In genomic region chr15:101370101-101370911, GRCm38 (mm10) we compare ENCODE assay signal across 8 mouse cellular contexts. TPM values are rescaled to one million over a fixed set of nuclear protein-coding genes. Genes with fewer than 3 reads are reported as not detected.
DNase-seq lines count a peak whose midpoint lies in the region; ATAC-seq and TF ChIP-seq lines count a peak whose summit lies in the region.

Krt80 (minus strand) TSS chr15:101370162.

- no peak within 1 kb of the TSS for H3K4me2 ChIP-seq in forebrain, embryonic 14.5 days (ENCODE audit: low read length)
- no peak within 1 kb of the TSS for H3K4me2 ChIP-seq in forebrain, embryonic 16.5 days (ENCODE audit: low read length)
- no peak within 1 kb of the TSS for H3K4me2 ChIP-seq in hindbrain, embryonic 16.5 days (ENCODE audit: low read length)
- peak within 1 kb of the TSS; percentile 40 for H3K4me2 ChIP-seq in lung, postnatal 0 days (replicated peaks; ENCODE audit: low read depth, low read length)

- peak; percentile 96 for TF ChIP-seq EP300 in lung, postnatal 0 days (IDR thresholded peaks at IDR 0.05)

- H3K27me3 ChIP-seq in forebrain, embryonic 14.5 days (replicated peaks; ENCODE audit: control insufficient read depth, insufficient read depth, low read length), result no peaks in the 10 kb centered on the region
- no peaks in the 10 kb centered on the region for H3K27me3 ChIP-seq in forebrain, embryonic 16.5 days (replicated peaks; ENCODE audit: control insufficient read depth, insufficient read depth, low read length)
- no peaks in the 10 kb centered on the region for H3K27me3 ChIP-seq in hindbrain, embryonic 16.5 days (replicated peaks; ENCODE audit: control insufficient read depth, insufficient read depth, low read length)
- no peaks in the 10 kb centered on the region for H3K27me3 ChIP-seq in lung, postnatal 0 days (replicated peaks; ENCODE audit: insufficient read depth, low read length)

- ATAC-seq in forebrain, embryonic 14.5 days, result peak; percentile 48; the same call in 1 of the 2 replicates
- no peak for ATAC-seq in forebrain, embryonic 16.5 days
- ATAC-seq in hindbrain, embryonic 16.5 days, result peak; percentile 71
- ATAC-seq in lung, postnatal 0 days, result peak; percentile 84
- ATAC-seq in granulocyte monocyte progenitor cell, adult 5-6 weeks (replicated peaks; ENCODE audit: poor library complexity, severe bottlenecking), result no peak

- no peak within 1 kb of the TSS for H3K27ac ChIP-seq in forebrain, embryonic 14.5 days (ENCODE audit: low read depth, low read length)
- H3K27ac ChIP-seq in forebrain, embryonic 16.5 days (ENCODE audit: low read length), result no peak within 1 kb of the TSS
- no peak within 1 kb of the TSS for H3K27ac ChIP-seq in hindbrain, embryonic 16.5 days (ENCODE audit: low read depth, low read length)
- H3K27ac ChIP-seq in lung, postnatal 0 days (ENCODE audit: low read length), result peak within 1 kb of the TSS; percentile 94

- no peaks in the 10 kb centered on the region for H3K9me3 ChIP-seq in forebrain, embryonic 14.5 days (replicated peaks; ENCODE audit: control insufficient read depth, low read length)
- no peaks in the 10 kb centered on the region for H3K9me3 ChIP-seq in forebrain, embryonic 16.5 days (ENCODE audit: control insufficient read depth, low read length)
- H3K9me3 ChIP-seq in hindbrain, embryonic 16.5 days (ENCODE audit: control insufficient read depth, low read length), result no peaks in the 10 kb centered on the region
- H3K9me3 ChIP-seq in lung, postnatal 0 days (ENCODE audit: low read length), result no peaks in the 10 kb centered on the region

- H3K4me1 ChIP-seq in forebrain, embryonic 14.5 days (ENCODE audit: control insufficient read depth, insufficient read depth, low read length), result no peaks in the 10 kb centered on the region
- H3K4me1 ChIP-seq in forebrain, embryonic 16.5 days (replicated peaks; ENCODE audit: control insufficient read depth, insufficient read depth, low read length), result 0 out of 2 replicates have a peak, but pooled peaks cover 5% of the 10 kb centered on the region
- H3K4me1 ChIP-seq in hindbrain, embryonic 16.5 days (ENCODE audit: control insufficient read depth, insufficient read depth, low read depth, low read length), result no peaks in the 10 kb centered on the region
- peaks cover 40% of the 10 kb centered on the region for H3K4me1 ChIP-seq in lung, postnatal 0 days (ENCODE audit: insufficient read depth, low read depth, low read length)

- no peak for TF ChIP-seq CTCF in lung, postnatal 0 days (IDR thresholded peaks at IDR 0.05)

- no peak within 1 kb of the TSS for H3K4me3 ChIP-seq in forebrain, embryonic 14.5 days (ENCODE audit: low read depth, low read length)
- no peak within 1 kb of the TSS for H3K4me3 ChIP-seq in forebrain, embryonic 16.5 days (replicated peaks; ENCODE audit: low read length)
- no peak within 1 kb of the TSS for H3K4me3 ChIP-seq in hindbrain, embryonic 16.5 days (ENCODE audit: low read length)
- H3K4me3 ChIP-seq in lung, postnatal 0 days (ENCODE audit: low read depth, low read length), result no peak within 1 kb of the TSS

- 54% methylated on average over 22 of the region's 22 CpGs for WGBS in forebrain, embryonic 14.5 days
- WGBS in forebrain, embryonic 16.5 days, result 42% methylated on average over 22 of the region's 22 CpGs
- 43% methylated on average over 22 of the region's 22 CpGs for WGBS in hindbrain, embryonic 16.5 days
- WGBS in lung, postnatal 0 days, result 19% methylated on average over 21 of the region's 22 CpGs

- peak; percentile 64 for DNase-seq in forebrain, embryonic 14.5 days (ENCODE audit: low spot score)
- peak; percentile 94 for DNase-seq in fibroblast of lung, adult 2 months (ENCODE audit: low read depth)
- peak; percentile 98 for DNase-seq in lung, postnatal 0 days (ENCODE audit: low spot score)
- DNase-seq in urinary bladder, postnatal 4 days (ENCODE audit: low spot score in 2 of 2), result peak; percentile 76 to 87
- no peak for DNase-seq in left cerebral cortex, postnatal 25 days (ENCODE audit: low spot score in 2 of 2)

- intact Hi-C loops in left cerebral cortex, postnatal 25 days (cut with DNase I), result no loop called here

- H3K9ac ChIP-seq in forebrain, embryonic 14.5 days (ENCODE audit: low read length), result no peak within 1 kb of the TSS
- H3K9ac ChIP-seq in forebrain, embryonic 16.5 days (replicated peaks; ENCODE audit: low read depth, low read length), result no peak within 1 kb of the TSS
- H3K9ac ChIP-seq in hindbrain, embryonic 16.5 days (ENCODE audit: low read depth, low read length), result no peak within 1 kb of the TSS
- peak within 1 kb of the TSS; percentile 29 for H3K9ac ChIP-seq in lung, postnatal 0 days (replicated peaks; ENCODE audit: low read depth)

- no peaks in the 10 kb centered on the region for H3K36me3 ChIP-seq in forebrain, embryonic 14.5 days (ENCODE audit: control insufficient read depth, insufficient read depth, low read length)
- no peaks in the 10 kb centered on the region for H3K36me3 ChIP-seq in forebrain, embryonic 16.5 days (ENCODE audit: control insufficient read depth, insufficient read depth)
- no peaks in the 10 kb centered on the region for H3K36me3 ChIP-seq in hindbrain, embryonic 16.5 days (ENCODE audit: control insufficient read depth, insufficient read depth, low read length)
- no peaks in the 10 kb centered on the region for H3K36me3 ChIP-seq in lung, postnatal 0 days (ENCODE audit: insufficient read depth, low read length)

RNA-seq across cellular contexts. Expression of gene Krt80, which starts in this region (rescaled TPM):
- polyA plus RNA-seq in forebrain, embryonic 14.5 days (2014; fragmentation: Nextera tagmentation; extraction: Ambion mirVana), result not detected in 2 replicates
- polyA plus RNA-seq in forebrain, embryonic 16.5 days (2015; fragmentation: Nextera tagmentation; extraction: Ambion mirVana), result 0.13 and 0.14 TPM in 2 replicates
- polyA plus RNA-seq in hindbrain, embryonic 16.5 days (2015; fragmentation: Nextera tagmentation; extraction: Ambion mirVana), result 0.25 and 0.38 TPM in 2 replicates
- 19.6 and 26.3 TPM in 2 replicates for polyA plus RNA-seq in lung, postnatal 0 days (2015; fragmentation: Nextera tagmentation; extraction: Ambion mirVana)
- total RNA-seq in granulocyte monocyte progenitor cell, adult 5-6 weeks (2014; fragmentation: Nextera tagmentation), result 3.2 and 4.2 TPM in 2 replicates
- 1.2 and 1.3 TPM in 2 replicates for total RNA-seq in granulocyte monocyte progenitor cell, adult 5-6 weeks (2017)
- 1 to 10 TPM; 2.2 to 2.4 TPM for total RNA-seq in left cerebral cortex, postnatal 25 days (2021)

Comparison
In these comparisons a context has a peak if more than half of its experiments do, and no peak if none do; other contexts are left out.
1. RNA of gene Krt80 (polyA plus RNA-seq): 19.6 to 26.3 TPM in lung, postnatal 0 days; 0.25 to 0.38 TPM in hindbrain, embryonic 16.5 days, 0.13 to 0.14 TPM in forebrain, embryonic 16.5 days and not detected in forebrain, embryonic 14.5 days; every median in the first group is over 10 times any median in the second.
2. Peak in DNase-seq and ATAC-seq in forebrain, embryonic 14.5 days; RNA of the gene not detected or under 1 TPM.
3. Peak in ATAC-seq in hindbrain, embryonic 16.5 days; RNA of the gene not detected or under 1 TPM.
4. DNase-seq: peak in fibroblast of lung, adult 2 months (single experiment), lung, postnatal 0 days (single experiment) and urinary bladder, postnatal 4 days (2 of 2); none in left cerebral cortex, postnatal 25 days (0 of 2).